In the genomic region with DNA sequence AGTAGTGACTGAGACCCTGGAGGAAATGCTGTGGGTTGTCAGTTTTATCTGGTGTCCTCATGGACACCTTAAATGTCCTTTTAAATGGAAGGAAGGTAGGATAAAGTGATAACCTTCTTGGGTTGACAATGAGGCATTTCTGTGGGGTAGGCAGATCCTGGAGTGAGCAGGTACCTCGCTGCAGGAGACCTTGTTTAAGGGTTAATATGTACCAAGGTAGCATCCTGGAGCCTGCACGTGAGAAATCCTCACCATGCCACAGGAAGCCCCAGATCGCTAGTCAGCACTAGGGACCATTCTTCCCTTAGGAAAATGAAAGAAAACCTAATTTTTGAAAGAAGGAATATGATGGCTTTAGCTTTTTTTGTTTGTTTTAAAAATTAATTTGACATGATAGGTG, we compare ENCODE assay signal across 13 mouse cellular contexts. TPM values are rescaled to one million over a fixed set of nuclear protein-coding genes. Genes with fewer than 3 reads are reported as not detected.
DNase-seq lines count a peak whose midpoint lies in the region; ATAC-seq lines count a peak whose summit lies in the region.
"Had no signal": no experiment of that assay in that cellular context is flagged by ENCODE, and none has a peak within 500 bp of the region (broad histone marks: within the 10 kb centered on the region; RNA-seq: fewer than 3 reads in every experiment).

No protein-coding gene starts in this region.

- no peak for ATAC-seq in lung, embryonic 15.5 days (ENCODE audit: borderline replicate concordance, extremely low read depth, low FRiP score, low TSS enrichment)
- ATAC-seq in limb, embryonic 11.5 days (ENCODE audit: insufficient number of reproducible peaks, low FRiP score, low TSS enrichment, low read depth): no peak
- no peak for ATAC-seq in neural tube, embryonic 14.5 days (ENCODE audit: low read depth)
- ATAC-seq: Patski had no signal

- H3K4me2 ChIP-seq in lung, embryonic 15.5 days: peak overlapping the region; percentile 21; the same call in 1 of the 2 replicates
- H3K4me2 ChIP-seq in limb, embryonic 11.5 days (ENCODE audit: low read depth, severe bottlenecking): peak overlapping the region; percentile 85; the same call in 1 of the 2 replicates
- peak overlapping the region; percentile 92 for H3K4me2 ChIP-seq in neural tube, embryonic 14.5 days (ENCODE audit: low read depth, low read length)

- no peak for DNase-seq in heart, embryonic 10.5 days (ENCODE audit: low spot score)
- DNase-seq in heart, postnatal 25 days (ENCODE audit: low spot score): no peak
- no peak for DNase-seq in lung, postnatal 4 days
- DNase-seq in limb, embryonic 11.5 days (ENCODE audit: low spot score): no peak
- no peak for DNase-seq in yolk sac, embryonic 10.5 days (ENCODE audit: low spot score)
- no peak for DNase-seq in cerebellum, postnatal 25 days
- DNase-seq: adrenal gland, postnatal 25 days; lung, adult 18-20 months; thymus, adult 2 months had no signal

- WGBS in heart, embryonic 10.5 days: 8% methylated on average over 3 of the region's 3 CpGs
- 2% methylated on average over 3 of the region's 3 CpGs for WGBS in lung, embryonic 15.5 days
- WGBS in limb, embryonic 11.5 days: 5% methylated on average over 3 of the region's 3 CpGs
- 9% methylated on average over 3 of the region's 3 CpGs for WGBS in neural tube, embryonic 14.5 days

- H3K9me3 ChIP-seq in heart, embryonic 10.5 days: no peaks in the 10 kb centered on the region
- H3K9me3 ChIP-seq in lung, embryonic 15.5 days: no peaks in the 10 kb centered on the region
- H3K9me3 ChIP-seq in limb, embryonic 11.5 days (ENCODE audit: control insufficient read depth, low read length): no peaks in the 10 kb centered on the region
- no peaks in the 10 kb centered on the region for H3K9me3 ChIP-seq in neural tube, embryonic 14.5 days (ENCODE audit: control insufficient read depth, low read length)

- H3K4me3 ChIP-seq in heart, embryonic 10.5 days: peak overlapping the region; percentile 85
- no peak overlapping the region; the same call in 1 of the 2 replicates for H3K4me3 ChIP-seq in lung, embryonic 15.5 days
- no peak overlapping the region for H3K4me3 ChIP-seq in limb, embryonic 11.5 days (ENCODE audit: low read depth, low read length)
- no peak overlapping the region for H3K4me3 ChIP-seq in neural tube, embryonic 14.5 days (ENCODE audit: low read depth, low read length)

- no peak overlapping the region for H3K9ac ChIP-seq in lung, embryonic 15.5 days
- no peak overlapping the region for H3K9ac ChIP-seq in limb, embryonic 11.5 days (ENCODE audit: low read length)
- H3K9ac ChIP-seq in neural tube, embryonic 14.5 days (replicated peaks; ENCODE audit: low read depth, low read length): no peak overlapping the region

- H3K27me3 ChIP-seq in heart, embryonic 10.5 days (ENCODE audit: insufficient read depth, poor library complexity, severe bottlenecking): no peaks in the 10 kb centered on the region
- H3K27me3 ChIP-seq in lung, embryonic 15.5 days: peaks cover 41% of the 10 kb centered on the region; the same call in 1 of the 2 replicates
- H3K27me3 ChIP-seq in limb, embryonic 11.5 days (ENCODE audit: control insufficient read depth, insufficient read depth, low read length): peaks cover 14% of the 10 kb centered on the region
- H3K27me3 ChIP-seq in neural tube, embryonic 14.5 days (ENCODE audit: control insufficient read depth, insufficient read depth, low read length): no peaks in the 10 kb centered on the region

- peaks cover 33% of the 10 kb centered on the region for H3K4me1 ChIP-seq in heart, embryonic 10.5 days
- peaks cover 72% of the 10 kb centered on the region for H3K4me1 ChIP-seq in lung, embryonic 15.5 days
- peaks cover 19% of the 10 kb centered on the region for H3K4me1 ChIP-seq in limb, embryonic 11.5 days (ENCODE audit: control insufficient read depth, insufficient read depth, low read length)
- H3K4me1 ChIP-seq in neural tube, embryonic 14.5 days (ENCODE audit: control insufficient read depth, insufficient read depth, low read length): 0 out of 2 replicates have a peak, but pooled peaks cover 6% of the 10 kb centered on the region

- intact Hi-C loops in heart, postnatal 25 days (cut with DNase I): loop anchor here (2.0 to 10.0 kb wide), 4 partner anchors 127 to 629 kb away; no protein-coding TSS in a partner anchor

- no peaks in the 10 kb centered on the region for H3K36me3 ChIP-seq in heart, embryonic 10.5 days
- no peaks in the 10 kb centered on the region for H3K36me3 ChIP-seq in lung, embryonic 15.5 days
- no peaks in the 10 kb centered on the region for H3K36me3 ChIP-seq in limb, embryonic 11.5 days (ENCODE audit: control insufficient read depth, insufficient read depth, low read length)
- no peaks in the 10 kb centered on the region for H3K36me3 ChIP-seq in neural tube, embryonic 14.5 days (ENCODE audit: control insufficient read depth, insufficient read depth, low read length)

- H3K27ac ChIP-seq in heart, embryonic 10.5 days: peak overlapping the region; percentile 95
- H3K27ac ChIP-seq in lung, embryonic 15.5 days: no peak overlapping the region; the same call in 1 of the 2 replicates
- H3K27ac ChIP-seq in limb, embryonic 11.5 days (replicated peaks; ENCODE audit: low read depth, low read length): no peak overlapping the region
- H3K27ac ChIP-seq in neural tube, embryonic 14.5 days (ENCODE audit: low read depth, low read length): peak overlapping the region; percentile 85; the same call in 1 of the 2 replicates
- H3K27ac ChIP-seq: left cerebral cortex, adult 2 months had no signal

RNA-seq across cellular contexts. Expression of a gene that starts 1.0 kb away (rescaled TPM):
- 158 and 178 TPM in 2 replicates for polyA plus RNA-seq in heart, embryonic 10.5 days (2016; fragmentation: Nextera tagmentation; extraction: Ambion mirVana)
- 100 to 1,000 TPM; 112 to 149 TPM for total RNA-seq in heart, postnatal 25 days (2021)
- 72.0 and 76.7 TPM in 2 replicates for polyA plus RNA-seq in lung, embryonic 15.5 days (2015; fragmentation: Nextera tagmentation; extraction: Ambion mirVana)
- 47.0 and 48.4 TPM in 2 replicates for polyA plus RNA-seq in limb, embryonic 11.5 days (2014; fragmentation: Nextera tagmentation; extraction: Ambion mirVana)
- polyA plus RNA-seq in neural tube, embryonic 14.5 days (2014; fragmentation: Nextera tagmentation; extraction: Ambion mirVana): 85.0 and 112 TPM in 2 replicates

RNA-seq across cellular contexts. Expression of a gene that starts 51.4 kb away (rescaled TPM):
- polyA plus RNA-seq in heart, embryonic 10.5 days (2016; fragmentation: Nextera tagmentation; extraction: Ambion mirVana): 137 and 226 TPM in 2 replicates
- not detected for total RNA-seq in heart, postnatal 25 days (2021)
- polyA plus RNA-seq in lung, embryonic 15.5 days (2015; fragmentation: Nextera tagmentation; extraction: Ambion mirVana): 344 and 357 TPM in 2 replicates
- polyA plus RNA-seq in limb, embryonic 11.5 days (2014; fragmentation: Nextera tagmentation; extraction: Ambion mirVana): 262 and 290 TPM in 2 replicates
- polyA plus RNA-seq in neural tube, embryonic 14.5 days (2014; fragmentation: Nextera tagmentation; extraction: Ambion mirVana): 163 and 379 TPM in 2 replicates

Comparison
In these comparisons a context has a peak if more than half of its experiments do, and no peak if none do; other contexts are left out.
1. H3K27ac ChIP-seq: peak in heart, embryonic 10.5 days (single experiment) and neural tube, embryonic 14.5 days (single experiment); none in lung, embryonic 15.5 days (single experiment) and limb, embryonic 11.5 days (single experiment).
2. H3K4me2 ChIP-seq: peak in every context shown above with its lines; median percentile 92 in neural tube, embryonic 14.5 days; 85 in limb, embryonic 11.5 days; 21 in lung, embryonic 15.5 days.